Mouse (Mus musculus): ENCODE measurements around the gene Dll1. TPM values are rescaled to one million over a fixed set of nuclear protein-coding genes. Genes with fewer than 3 reads are reported as not detected.
A peak's percentile ranks its signal among the peaks of the same experiment; 100 is the strongest.

The Dll1 gene
- total RNA-seq (2021), result 10 to 100 TPM; 10.3 to 14.7 TPM
- long read RNA-seq, experiment 1, transcript Dll1-201 (11 exons, 3,581 nt), result major isoform, 31 of 40 reads
- long read RNA-seq, experiment 1, partial matches to known transcripts, result 5 of 40 reads
- long read RNA-seq, experiment 1, other reads (novel, unspliced or antisense), result 4 of 40 reads
- long read RNA-seq, experiment 2, transcript Dll1-201 (11 exons, 3,581 nt), result major isoform, 17 of 23 reads
- long read RNA-seq, experiment 2, partial matches to known transcripts, result 4 of 23 reads
- long read RNA-seq, experiment 2, other reads (novel, unspliced or antisense), result 2 of 23 reads

GRCm38 (mm10) chr17:15376494-15377181, at the start of gene Dll1:
TSS of gene Dll1 (minus strand) at chr17:15376872.
- no peak for DNase-seq

- peak; percentile 15 for DNase-seq
These were observed 49.3 kb upstream of the Dll1 start for GRCm38 (mm10) chr17:15425931-15426330.

- DNase-seq, result no peak
These were observed 46.6 kb upstream of the Dll1 start for GRCm38 (mm10) chr17:15423080-15423765.

- no peak for DNase-seq
These were observed 46.0 kb upstream of the Dll1 start for GRCm38 (mm10) chr17:15422666-15423065.

GRCm38 (mm10) chr17:15421446-15421845, 44.8 kb upstream of the Dll1 start:
- no peak for DNase-seq

GRCm38 (mm10) chr17:15420021-15420603, 43.4 kb upstream of the Dll1 start:
- DNase-seq, result no peak

GRCm38 (mm10) chr17:15419534-15419933, 42.9 kb upstream of the Dll1 start:
- no peak for DNase-seq

- DNase-seq, result no peak
These were observed 40.0 kb upstream of the Dll1 start for GRCm38 (mm10) chr17:15416596-15417215.

GRCm38 (mm10) chr17:15410861-15411260, 34.2 kb upstream of the Dll1 start:
- no peak for DNase-seq

GRCm38 (mm10) chr17:15409261-15409660, 32.6 kb upstream of the Dll1 start:
- DNase-seq, result no peak

GRCm38 (mm10) chr17:15406576-15406975, 29.9 kb upstream of the Dll1 start:
- DNase-seq, result no peak

- no peak for DNase-seq
These were observed 25.0 kb upstream of the Dll1 start for GRCm38 (mm10) chr17:15401716-15402115.

- DNase-seq, result peak; percentile 71
These were observed 19.5 kb upstream of the Dll1 start, which contains the start of gene Fam120b for GRCm38 (mm10) chr17:15395997-15396675. TSS of gene Fam120b (plus strand) at chr17:15396202.

- no peak for DNase-seq
These were observed 12.7 kb upstream of the Dll1 start for GRCm38 (mm10) chr17:15389356-15389755.

- DNase-seq, result no peak
These were observed 12.2 kb upstream of the Dll1 start for GRCm38 (mm10) chr17:15388892-15389291.

- DNase-seq, result no peak
These were observed 6.7 kb upstream of the Dll1 start for GRCm38 (mm10) chr17:15383360-15383759.

- DNase-seq, result no peak
These were observed 5.4 kb upstream of the Dll1 start for GRCm38 (mm10) chr17:15381869-15382660.

- DNase-seq, result no peak
These were observed 4.6 kb upstream of the Dll1 start for GRCm38 (mm10) chr17:15381092-15381860.

- DNase-seq, result no peak
These were observed 4.0 kb upstream of the Dll1 start for GRCm38 (mm10) chr17:15380641-15381051.
